Mouse (Mus musculus) liver, embryonic 12.5 days (tissue): ENCODE measurements around the gene 1700029P11Rik. TPM values are rescaled to one million over a fixed set of nuclear protein-coding genes. Genes with fewer than 3 reads are reported as not detected.

Experiments used
- ATAC-seq: fragments of 200-750 bp; cut with Nextera tagmentation; 2 replicates; pipeline ENCODE4 v1.8.0; 2017; ENCODE audit warnings: moderate number of reproducible peaks, mild to moderate bottlenecking, moderate library complexity
- H3K27ac ChIP-seq: fragments of 300-500 bp; sonication (generic); 2 replicates; pipeline ENCODE4 v1.5.1; 2016; ENCODE audit warnings: mild to moderate bottlenecking
- H3K27me3 ChIP-seq: fragments of 300-500 bp; sonication (generic); replicated peaks from 2 replicates; pipeline ENCODE4 v1.6.1; 2016; ENCODE audit warnings: mild to moderate bottlenecking, moderate library complexity
- H3K36me3 ChIP-seq: fragments of 300-500 bp; sonication (generic); 2 replicates; pipeline ENCODE4 v1.6.1; 2016; ENCODE audit warnings: mild to moderate bottlenecking, moderate library complexity
- H3K4me1 ChIP-seq: fragments of 300-500 bp; sonication (generic); 2 replicates; pipeline ENCODE4 v1.6.1; 2016
- H3K4me2 ChIP-seq: fragments of 300-500 bp; sonication (generic); 2 replicates; pipeline ENCODE4 v1.6.1; 2016; ENCODE audit warnings: mild to moderate bottlenecking, moderate library complexity
- H3K4me3 ChIP-seq: fragments of 300-500 bp; sonication (generic); 2 replicates; pipeline ENCODE4 v1.5.1; 2016; ENCODE audit warnings: mild to moderate bottlenecking, moderate library complexity
- H3K9ac ChIP-seq: fragments of 300-500 bp; sonication (generic); 2 replicates; pipeline ENCODE4 v1.6.1; 2016; ENCODE audit warnings: mild to moderate bottlenecking, moderate library complexity
- H3K9me3 ChIP-seq: fragments of 300-500 bp; sonication (generic); replicated peaks from 2 replicates; pipeline ENCODE4 v1.6.1; 2016; ENCODE audit warnings: mild to moderate bottlenecking, moderate library complexity
- WGBS: fragments of 180-500 bp; shearing (Covaris S2); methylation state at CpG from one replicate; pipeline ENCODE4 v1.1.7; 2016; ENCODE audit not compliant: insufficient replicate concordance; 5-methylcytosine and 5-hydroxymethylcytosine counted together
- polyA plus RNA-seq: library from polyadenylated mRNA; unstranded; fragments of >200 nt; fragmentation: Nextera tagmentation; extraction: Ambion mirVana; gene quantifications from 2 replicates; pipeline ENCODE4 v1.2.1, GENCODE M21; 2016

1700029P11Rik gene
- polyA plus RNA-seq, 1 experiment from 2014 or later, result not detected

- Histone ChIP-seq H3K4me1 (peaks cover 52% of the 10 kb centered on the region), H3K4me2 (peak overlapping the region; percentile 93), H3K9ac (peak overlapping the region; percentile 94), H3K9me3 (no peaks in the 10 kb centered on the region), H3K36me3 (peaks cover 34% of the 10 kb centered on the region), H3K4me3 (peak overlapping the region; percentile 89), H3K27me3 (no peaks in the 10 kb centered on the region), H3K27ac (peak overlapping the region; percentile 88)
- ATAC-seq, result peak; percentile 96
- WGBS, result under 1% methylated on average over 53 of the region's 53 CpGs
Measured at GRCm38 (mm10) chr15:82016101-82016808, 35.9 kb downstream of the 1700029P11Rik start.

- H3K4me1 ChIP-seq, result peaks cover 52% of the 10 kb centered on the region
Measured at GRCm38 (mm10) chr15:82016830-82017229, 36.5 kb downstream of the 1700029P11Rik start.

GRCm38 (mm10) chr15:82017461-82017860 is 37.1 kb downstream of the 1700029P11Rik start:
- H3K4me2 ChIP-seq, result peak overlapping the region; percentile 93
- WGBS, result 50% methylated on average over 4 of the region's 4 CpGs
- no peak for ATAC-seq
- H3K9me3 ChIP-seq, result no peaks in the 10 kb centered on the region
- H3K9ac ChIP-seq, result peak overlapping the region; percentile 57
- peaks cover 40% of the 10 kb centered on the region for H3K36me3 ChIP-seq
- H3K27ac ChIP-seq, result no peak overlapping the region
- peaks cover 52% of the 10 kb centered on the region for H3K4me1 ChIP-seq
- no peaks in the 10 kb centered on the region for H3K27me3 ChIP-seq
- peak overlapping the region; percentile 89 for H3K4me3 ChIP-seq

More at GRCm38 (mm10) chr15:82016830-82017229, 36.5 kb downstream of the 1700029P11Rik start:
- Histone ChIP-seq H3K4me3 (peak overlapping the region; percentile 89), H3K27ac (peak overlapping the region; percentile 88), H3K36me3 (peaks cover 40% of the 10 kb centered on the region), H3K9ac (peak overlapping the region; percentile 83), H3K9me3 (no peaks in the 10 kb centered on the region), H3K4me2 (peak overlapping the region; percentile 93), H3K27me3 (no peaks in the 10 kb centered on the region)
- no peak for ATAC-seq
- WGBS, result 8% methylated on average over 6 of the region's 6 CpGs

GRCm38 (mm10) chr15:82019288-82019687 is 38.9 kb downstream of the 1700029P11Rik start:
- H3K27ac ChIP-seq, result no peak overlapping the region; the same call in 1 of the 2 replicates
- no peak for ATAC-seq
- WGBS, result 73% methylated on average over 3 of the region's 3 CpGs
- H3K4me3 ChIP-seq, result no peak overlapping the region
- H3K27me3 ChIP-seq, result no peaks in the 10 kb centered on the region
- no peak overlapping the region for H3K9ac ChIP-seq
- H3K4me1 ChIP-seq, result peaks cover 35% of the 10 kb centered on the region
- no peak overlapping the region for H3K4me2 ChIP-seq
- peaks cover 56% of the 10 kb centered on the region for H3K36me3 ChIP-seq
- no peaks in the 10 kb centered on the region for H3K9me3 ChIP-seq

GRCm38 (mm10) chr15:82022535-82023088 is 42.3 kb downstream of the 1700029P11Rik start:
- Histone ChIP-seq H3K36me3 (peaks cover 89% of the 10 kb centered on the region), H3K4me1 (peaks cover 14% of the 10 kb centered on the region), H3K27me3 (no peaks in the 10 kb centered on the region), H3K4me2 (no peak overlapping the region), H3K9me3 (no peaks in the 10 kb centered on the region), H3K9ac (no peak overlapping the region), H3K27ac (no peak overlapping the region), H3K4me3 (no peak overlapping the region)
- WGBS, result 82% methylated on average over 13 of the region's 13 CpGs
- ATAC-seq, result no peak

- no peak overlapping the region for H3K4me3 ChIP-seq
- no peak for ATAC-seq
- peaks cover 3% of the 10 kb centered on the region for H3K4me1 ChIP-seq
- H3K9me3 ChIP-seq, result no peaks in the 10 kb centered on the region
- H3K27me3 ChIP-seq, result no peaks in the 10 kb centered on the region
- H3K27ac ChIP-seq, result no peak overlapping the region
- no peak overlapping the region for H3K9ac ChIP-seq
- WGBS, result 79% methylated on average over 6 of the region's 6 CpGs
- H3K4me2 ChIP-seq, result no peak overlapping the region
- H3K36me3 ChIP-seq, result peaks cover 97% of the 10 kb centered on the region
Measured at GRCm38 (mm10) chr15:82023965-82024635, 43.8 kb downstream of the 1700029P11Rik start.

- H3K9ac ChIP-seq, result no peak overlapping the region
- H3K4me3 ChIP-seq, result no peak overlapping the region
- WGBS, result 88% methylated on average over 7 of the region's 7 CpGs
- H3K36me3 ChIP-seq, result peaks cover 100% of the 10 kb centered on the region
- ATAC-seq, result no peak
- no peaks in the 10 kb centered on the region for H3K27me3 ChIP-seq
- no peak overlapping the region for H3K4me2 ChIP-seq
- H3K27ac ChIP-seq, result no peak overlapping the region
- H3K4me1 ChIP-seq, result peaks cover 6% of the 10 kb centered on the region; the same call in 1 of the 2 replicates
- H3K9me3 ChIP-seq, result no peaks in the 10 kb centered on the region
Measured at GRCm38 (mm10) chr15:82027276-82027675, 46.9 kb downstream of the 1700029P11Rik start.

- no peak for ATAC-seq
- Histone ChIP-seq H3K4me2 (no peak overlapping the region), H3K9ac (no peak overlapping the region), H3K36me3 (peaks cover 100% of the 10 kb centered on the region), H3K4me3 (no peak overlapping the region), H3K4me1 (peaks cover 6% of the 10 kb centered on the region; the same call in 1 of the 2 replicates), H3K27ac (no peak overlapping the region), H3K27me3 (no peaks in the 10 kb centered on the region), H3K9me3 (no peaks in the 10 kb centered on the region)
- WGBS, result 81% methylated on average over 7 of the region's 7 CpGs
Measured at GRCm38 (mm10) chr15:82027726-82028125, 47.4 kb downstream of the 1700029P11Rik start.

Other genes with a start within 250 kb of the 1700029P11Rik start
- gene Zc3h7b, start 235.5 kb upstream of the 1700029P11Rik start, polyA plus RNA-seq, result 9.8 and 10.0 TPM in 2 replicates
- gene Rangap1, start 235.0 kb upstream of the 1700029P11Rik start, polyA plus RNA-seq, result 113 and 121 TPM in 2 replicates
- 8.4 and 9.5 TPM in 2 replicates for gene Tef, start 178.1 kb upstream of the 1700029P11Rik start, polyA plus RNA-seq
- gene Tob2, start 121.7 kb upstream of the 1700029P11Rik start, polyA plus RNA-seq, result 12.8 and 14.5 TPM in 2 replicates
- 140 and 145 TPM in 2 replicates for gene Phf5a, start 108.6 kb upstream of the 1700029P11Rik start, polyA plus RNA-seq
- 131 and 132 TPM in 2 replicates for gene Aco2, start 108.2 kb upstream of the 1700029P11Rik start, polyA plus RNA-seq
- gene Polr3h, start 54.3 kb upstream of the 1700029P11Rik start, polyA plus RNA-seq, result 87.2 and 96.3 TPM in 2 replicates
- gene Csdc2, start 43.8 kb upstream of the 1700029P11Rik start, polyA plus RNA-seq, result 1.8 and 2.5 TPM in 2 replicates
- 24.6 and 28.0 TPM in 2 replicates for gene Pmm1, start 19.6 kb upstream of the 1700029P11Rik start, polyA plus RNA-seq
- 94.9 and 98.7 TPM in 2 replicates for gene Xrcc6, start 7.3 kb downstream of the 1700029P11Rik start, polyA plus RNA-seq
- 19.6 and 21.8 TPM in 2 replicates for gene Desi1, start 53.3 kb downstream of the 1700029P11Rik start, polyA plus RNA-seq
- 232 and 235 TPM in 2 replicates for gene Snu13, start 67.1 kb downstream of the 1700029P11Rik start, polyA plus RNA-seq
- gene 4930407I10Rik, start 78.6 kb downstream of the 1700029P11Rik start, polyA plus RNA-seq, result not detected in 2 replicates
- gene Mei1, start 89.5 kb downstream of the 1700029P11Rik start, polyA plus RNA-seq, result not detected in 2 replicates
- gene Ccdc134, start 147.4 kb downstream of the 1700029P11Rik start, polyA plus RNA-seq, result 12.2 TPM in 2 replicates
- gene Srebf2, start 166.6 kb downstream of the 1700029P11Rik start, polyA plus RNA-seq, result 96.9 and 99.4 TPM in 2 replicates
- gene Shisa8, start 232.3 kb downstream of the 1700029P11Rik start, polyA plus RNA-seq, result 0.31 and 0.37 TPM in 2 replicates
- 0.30 TPM in 2 replicates for gene Tnfrsf13c, start 243.8 kb downstream of the 1700029P11Rik start, polyA plus RNA-seq